In the genomic region with DNA sequence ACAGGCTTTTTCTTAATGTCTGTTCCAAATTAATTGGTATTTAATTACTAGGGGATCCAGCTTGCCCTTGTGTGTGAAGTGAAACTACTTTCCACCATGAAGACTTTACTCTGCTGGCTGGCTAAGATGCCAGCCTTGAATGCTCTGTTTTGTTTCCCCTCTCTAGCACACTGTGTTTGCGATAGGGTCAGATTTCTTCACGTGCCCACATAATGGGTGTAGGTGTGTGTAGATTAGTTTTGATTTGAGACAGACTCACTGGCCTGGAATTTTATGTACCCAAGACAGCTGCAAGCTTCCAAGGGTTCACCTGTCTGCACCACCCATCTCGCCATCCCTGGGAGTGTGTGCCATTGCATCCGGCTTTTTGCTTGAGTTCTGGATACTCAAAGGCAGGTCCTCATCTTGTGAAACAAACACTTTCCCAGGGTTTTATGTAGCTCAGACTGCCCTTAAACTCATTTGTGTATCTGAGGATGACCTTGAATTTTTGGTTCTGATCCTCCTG, we compare ENCODE assay signal across 21 mouse cellular contexts. TPM values are rescaled to one million over a fixed set of nuclear protein-coding genes. Genes with fewer than 3 reads are reported as not detected.
"Had no signal": no experiment of that assay in that cellular context is flagged by ENCODE, and none has a peak within 500 bp of the region (broad histone marks: within the 10 kb centered on the region; RNA-seq: fewer than 3 reads in every experiment).

No protein-coding gene starts in this region.

- H3K9me3 ChIP-seq: limb, embryonic 12.5 days; limb, embryonic 15.5 days; midbrain, embryonic 12.5 days; midbrain, embryonic 15.5 days; neural tube, embryonic 13.5 days had no signal

- H3K36me3 ChIP-seq: limb, embryonic 12.5 days; limb, embryonic 15.5 days; midbrain, embryonic 12.5 days; midbrain, embryonic 15.5 days; neural tube, embryonic 13.5 days had no signal

- H3K27ac ChIP-seq: kidney, postnatal 0 days; limb, embryonic 12.5 days; limb, embryonic 15.5 days; liver, embryonic 14.5 days; macrophage; midbrain, embryonic 12.5 days; midbrain, embryonic 15.5 days; neural tube, embryonic 13.5 days had no signal

- H3K9ac ChIP-seq: limb, embryonic 12.5 days; limb, embryonic 15.5 days; liver, embryonic 14.5 days; liver, postnatal 0 days; lung, embryonic 14.5 days; midbrain, embryonic 12.5 days; midbrain, embryonic 15.5 days; neural tube, embryonic 13.5 days had no signal

- ATAC-seq: intestine, postnatal 0 days; liver, postnatal 0 days; midbrain, embryonic 15.5 days had no signal

- H3K27me3 ChIP-seq: limb, embryonic 15.5 days; midbrain, embryonic 15.5 days had no signal

- DNase-seq: kidney, adult 2 months; left cerebral cortex, postnatal 4 days; liver, postnatal 0 days; lung, embryonic 14.5 days; retina, postnatal 1 day; right cerebral cortex, postnatal 25 days; spleen, adult 18-20 months; thymus, postnatal 25 days had no signal

- H3K4me2 ChIP-seq: limb, embryonic 12.5 days; limb, embryonic 15.5 days; liver, embryonic 11.5 days; lung, embryonic 14.5 days; midbrain, embryonic 12.5 days; midbrain, embryonic 15.5 days; neural tube, embryonic 13.5 days had no signal

- H3K4me3 ChIP-seq: limb, embryonic 12.5 days; limb, embryonic 15.5 days; midbrain, embryonic 12.5 days; midbrain, embryonic 15.5 days; neural tube, embryonic 13.5 days had no signal

RNA-seq across cellular contexts. Expression of a gene that starts 17.1 kb away (rescaled TPM):
- total RNA-seq: neutrophil, adult 5-6 weeks had no signal

RNA-seq across cellular contexts. Expression of a gene that starts 47.5 kb away (rescaled TPM):
- total RNA-seq: left cerebral cortex, adult 8-10 months; left cerebral cortex, postnatal 14 days; neutrophil, adult 5-6 weeks had no signal
- polyA plus RNA-seq: liver, embryonic 11.5 days; liver, postnatal 0 days; macrophage; midbrain, embryonic 12.5 days; midbrain, embryonic 15.5 days; neural tube, embryonic 13.5 days had no signal
